Mouse (Mus musculus) CD8-positive naive resting alpha-beta T cell, adult 57 days (primary cell): Measurements from ENCODE around the gene Stkld1. TPM values are rescaled to one million over a fixed set of nuclear protein-coding genes. Genes with fewer than 3 reads are reported as not detected.

Experiments
- total RNA-seq: library from RNA; stranded (reverse); gene quantifications from one replicate; pipeline ENCODE4 v1.2.4, GENCODE M21; 2023

Gene Stkld1
- total RNA-seq: not detected

DNA sequence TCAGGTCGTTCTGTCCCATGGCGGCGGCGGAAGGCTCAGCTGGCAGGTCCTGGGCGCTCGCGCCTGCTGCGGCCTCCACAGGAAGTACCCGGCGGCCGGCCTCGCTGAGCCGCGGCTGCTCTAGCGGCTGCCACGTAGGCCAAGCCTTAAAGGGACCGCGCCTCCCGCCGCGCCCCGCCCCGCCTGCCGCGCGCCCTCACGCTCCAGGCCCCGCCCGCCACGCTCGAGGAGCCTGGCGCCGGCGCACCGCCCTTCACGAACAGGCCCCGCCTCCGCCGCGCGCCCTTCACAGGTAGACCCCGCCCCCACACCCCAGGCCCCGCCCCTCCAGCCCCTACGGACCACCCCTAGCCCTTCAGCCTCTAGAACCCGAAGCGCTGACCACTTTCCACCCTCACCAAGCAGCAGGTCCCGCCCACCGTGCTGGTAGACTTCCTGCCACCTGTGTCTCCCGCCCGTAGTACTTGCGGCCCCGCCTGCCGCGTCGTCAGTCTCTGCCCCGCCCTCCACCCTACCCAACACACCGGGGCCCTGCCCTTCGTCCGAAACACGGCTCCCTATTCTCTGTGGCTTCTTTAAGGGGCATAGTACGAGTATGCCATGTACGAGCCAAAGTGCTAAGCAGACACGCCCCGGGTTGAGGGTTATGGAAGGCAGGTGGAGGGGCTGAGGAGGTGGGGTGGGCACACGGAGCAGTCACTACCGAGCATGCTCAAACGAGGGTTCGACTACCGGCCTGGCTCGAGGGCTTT, at the start of gene Stkld1, which contains the start of gene Surf4:
Gene Stkld1, plus strand, starts transcription at position 744 of the 752 bp plus-strand sequence.
Gene Surf4, minus strand, starts transcription at position 625 of the 752 bp plus-strand sequence.

DNA sequence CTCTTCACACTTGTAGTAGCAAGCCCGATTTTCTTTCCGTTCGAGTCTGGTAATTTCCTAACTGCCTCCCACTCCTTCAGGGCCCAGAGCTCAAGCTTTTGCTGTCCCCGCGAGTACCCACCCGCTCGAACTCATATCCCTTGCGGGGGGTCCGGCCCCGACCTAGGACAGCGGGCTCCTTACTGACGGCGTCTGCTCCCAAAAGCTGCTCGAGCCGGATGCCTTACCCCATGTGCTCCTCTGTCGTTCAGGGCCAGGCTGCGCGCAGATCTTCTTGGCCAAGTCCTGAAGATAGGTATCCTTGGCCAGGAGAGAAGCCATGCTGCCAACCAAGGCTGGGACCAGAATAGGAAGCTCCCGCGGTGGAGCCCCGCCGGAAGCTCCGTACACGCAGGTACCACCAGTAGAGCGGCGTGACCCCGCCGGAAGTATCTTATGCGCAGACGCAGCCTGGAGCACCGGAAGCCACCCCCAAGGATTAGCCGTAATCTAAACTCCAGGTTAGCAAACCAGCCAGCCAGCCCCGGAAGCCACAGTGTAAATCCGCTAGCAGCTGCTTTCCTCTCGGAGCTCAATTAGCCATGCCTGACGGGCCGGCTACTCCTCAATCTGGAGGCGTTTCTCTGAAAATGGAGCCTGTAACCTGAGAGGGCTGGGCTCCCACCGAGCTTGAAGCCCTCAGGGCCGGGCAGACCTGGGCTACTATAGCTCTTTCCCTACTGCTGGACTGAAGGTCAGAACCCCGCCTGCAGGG, 31.2 kb upstream of the Stkld1 start, which contains the start of gene Surf6:
Gene Surf6, minus strand, starts transcription at position 413 of the 754 bp plus-strand sequence.

DNA sequence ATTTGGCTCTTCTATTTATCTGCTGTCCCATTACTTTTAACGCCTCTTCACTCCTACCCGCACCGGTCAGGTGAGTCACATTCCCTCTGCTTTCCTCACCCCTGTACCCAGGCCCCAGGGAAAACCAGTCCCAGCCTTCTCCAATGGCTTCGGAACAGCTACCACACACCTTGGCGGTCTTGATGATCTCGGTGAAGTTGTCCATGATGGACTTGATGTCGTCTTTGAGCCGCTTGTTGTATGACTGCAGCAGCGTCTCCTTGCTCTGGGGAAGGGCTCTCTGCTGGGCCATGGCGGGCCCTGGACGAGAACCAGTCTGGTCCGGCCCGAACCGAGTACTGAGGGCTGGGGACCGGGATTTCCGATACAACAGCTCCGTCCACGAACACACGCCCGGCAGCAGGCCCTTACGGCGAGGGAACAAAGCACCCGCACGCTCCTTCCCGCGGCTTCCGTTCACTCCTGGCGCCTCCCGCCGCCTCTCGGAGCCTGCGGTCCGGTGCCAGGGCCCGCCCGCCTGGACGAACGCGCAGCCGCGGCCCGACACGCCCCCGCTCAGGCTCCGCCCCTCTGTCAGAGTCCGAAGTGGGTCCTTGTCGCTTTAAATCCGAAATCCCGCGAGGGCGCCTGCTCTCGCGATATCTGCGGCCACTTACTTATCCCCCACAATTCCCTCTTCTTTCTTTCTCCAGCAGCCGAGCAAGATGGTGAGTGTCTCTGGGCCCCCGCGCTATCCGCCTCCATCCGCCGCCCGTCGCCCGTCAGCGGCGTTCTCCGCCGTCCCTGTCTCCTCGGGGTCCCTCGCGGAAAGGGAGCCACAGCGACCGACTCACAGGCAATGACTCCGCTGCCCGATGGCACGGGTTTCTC, 23.5 kb upstream of the Stkld1 start, which contains the start of the genes Med22 and Rpl7a:
Gene Med22, minus strand, starts transcription at position 554 of the 870 bp plus-strand sequence.
Gene Rpl7a, plus strand, starts transcription at position 641 of the 870 bp plus-strand sequence.

DNA sequence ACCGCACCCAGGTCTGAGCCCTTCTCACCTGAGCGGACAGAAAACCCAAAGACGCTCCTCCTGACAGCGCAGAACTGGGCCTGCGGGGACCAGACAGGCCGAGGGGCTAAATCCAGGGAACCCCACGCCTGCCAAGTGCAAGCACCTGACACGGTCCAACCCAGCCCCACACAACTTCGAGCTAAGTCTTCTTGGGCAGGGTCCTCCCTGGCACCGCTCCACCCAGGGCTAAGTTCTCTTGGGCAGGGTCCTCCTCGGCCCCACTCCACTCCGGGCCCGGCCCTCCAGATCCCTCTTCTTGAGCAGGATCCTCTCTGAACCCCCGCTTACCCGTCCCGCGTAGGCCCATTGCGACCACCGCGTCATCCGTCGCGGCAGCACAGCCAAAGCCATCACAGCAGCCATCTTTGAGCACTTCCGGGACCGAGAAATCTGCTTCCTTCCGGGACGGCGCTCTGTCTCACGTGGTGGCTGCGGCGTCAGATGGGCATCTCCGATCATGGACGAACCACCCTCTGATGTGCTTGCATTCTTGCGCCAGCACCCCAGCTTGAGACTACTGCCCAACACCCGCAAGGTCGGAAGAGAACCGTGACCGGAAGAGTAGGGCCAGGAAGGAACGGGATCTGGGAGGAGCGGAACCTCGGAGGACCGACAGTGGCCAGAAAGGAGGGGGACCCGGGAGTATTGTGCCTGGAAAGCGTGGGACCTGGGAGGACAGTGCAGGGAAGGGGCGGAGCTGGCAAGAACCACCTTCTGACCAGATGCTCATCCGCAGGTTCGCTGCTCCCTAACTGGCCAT, 17.7 kb upstream of the Stkld1 start, which contains the start of the genes Surf2 and Surf1:
Gene Surf2, plus strand, starts transcription at position 441 of the 802 bp plus-strand sequence.
Gene Surf1, minus strand, starts transcription at position 604 of the 802 bp plus-strand sequence.

DNA sequence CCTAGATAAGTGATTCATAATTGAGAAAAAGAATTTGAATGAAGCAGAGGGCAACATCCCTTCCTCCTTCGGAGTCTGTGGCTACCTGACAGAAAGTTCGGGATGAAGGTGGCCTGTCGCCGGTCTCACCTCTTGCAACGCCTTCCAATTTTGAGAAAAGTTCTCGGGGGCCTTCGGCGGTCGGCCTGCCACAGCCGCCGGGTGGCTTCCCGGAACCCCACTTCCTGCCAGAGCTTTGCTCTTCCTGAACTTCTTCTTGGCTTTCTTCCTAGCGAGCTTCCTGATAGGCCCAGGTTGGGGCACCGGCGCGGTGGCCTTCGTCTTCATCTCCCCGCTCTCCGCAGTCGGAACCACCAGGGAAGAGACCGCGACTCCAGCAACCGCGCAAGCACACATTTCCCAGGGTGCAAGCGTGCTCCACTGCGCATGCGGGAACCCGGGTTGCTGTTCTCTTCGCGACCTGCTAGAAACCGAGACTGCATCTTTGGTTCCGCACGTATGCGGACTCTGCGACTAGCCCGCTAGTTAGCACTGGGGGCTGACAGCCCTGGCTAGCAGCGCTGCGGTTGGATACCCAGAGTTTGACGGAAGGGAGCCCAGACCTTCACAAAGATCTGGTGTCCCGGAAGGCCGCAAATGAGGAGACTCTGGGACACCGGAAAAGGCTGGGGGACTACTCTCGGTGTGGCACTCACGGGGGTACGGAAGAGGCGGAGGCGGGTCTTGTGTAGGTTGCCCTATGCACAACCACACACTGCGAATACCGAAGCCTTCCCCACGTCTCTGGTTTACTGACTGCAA, 30.3 kb downstream of the Stkld1 start, which contains the start of gene Rexo4:
Gene Rexo4, minus strand, starts transcription at position 464 of the 801 bp plus-strand sequence.

DNA sequence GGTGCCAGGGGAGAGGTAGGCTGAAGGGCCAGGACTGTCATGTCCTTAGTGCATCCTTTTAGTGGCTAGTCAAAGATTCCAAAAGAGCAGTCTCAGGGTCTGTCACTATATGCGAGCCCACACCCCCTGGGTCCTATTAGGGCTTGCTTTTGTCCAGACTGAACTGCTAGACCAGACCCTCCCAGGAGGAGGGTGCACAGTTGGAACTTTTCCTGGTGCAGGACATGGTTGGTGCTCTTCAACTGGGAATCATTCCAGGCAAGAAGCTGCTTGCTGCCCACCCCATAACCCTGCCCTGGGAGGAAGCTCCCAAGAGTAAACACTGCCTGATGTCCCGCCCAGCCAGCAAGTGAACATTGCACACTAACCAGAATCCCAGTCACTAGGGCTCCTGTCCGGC, 39.3 kb downstream of the Stkld1 start, which contains the start of gene Adamts13:
Gene Adamts13, plus strand, starts transcription at position 301 of the 400 bp plus-strand sequence.

Other genes with a start within 250 kb of the Stkld1 start
- gene Abo, start 69.1 kb upstream of the Stkld1 start, total RNA-seq: not detected
- gene Surf6, start 31.2 kb upstream of the Stkld1 start, total RNA-seq: 56.4 TPM
- gene Med22, start 23.4 kb upstream of the Stkld1 start, total RNA-seq: 16.5 TPM
- gene Rpl7a, start 23.3 kb upstream of the Stkld1 start, total RNA-seq: 977 TPM
- 55.3 TPM for gene Surf2, start 17.7 kb upstream of the Stkld1 start, total RNA-seq
- gene Surf1, start 17.5 kb upstream of the Stkld1 start, total RNA-seq: 52.4 TPM
- 67.4 TPM for gene Surf4, start 119 bp upstream of the Stkld1 start, total RNA-seq
- 57.3 TPM for gene Rexo4, start 30.3 kb downstream of the Stkld1 start, total RNA-seq
- gene Adamts13, start 39.4 kb downstream of the Stkld1 start, total RNA-seq: not detected
- gene Cacfd1, start 75.9 kb downstream of the Stkld1 start, total RNA-seq: 27.3 TPM
- gene Slc2a6, start 94.0 kb downstream of the Stkld1 start, total RNA-seq: 2.4 TPM
- gene Mymk, start 138.1 kb downstream of the Stkld1 start, total RNA-seq: not detected
- gene Adamtsl2, start 145.3 kb downstream of the Stkld1 start, total RNA-seq: 0.58 TPM
- gene Fam163b, start 208.4 kb downstream of the Stkld1 start, total RNA-seq: not detected
- gene Dbh, start 231.2 kb downstream of the Stkld1 start, total RNA-seq: not detected